Mouse (Mus musculus): ENCODE measurements at regions not wholly inside any gene's neighbourhood (a gene's known extent, or its start where the extent isn't known, plus 50 kb on each side); places are given as distances from the start of the nearest gene placed in this dataset.
A peak's percentile ranks its signal among the peaks of the same experiment; 100 is the strongest.

DNA sequence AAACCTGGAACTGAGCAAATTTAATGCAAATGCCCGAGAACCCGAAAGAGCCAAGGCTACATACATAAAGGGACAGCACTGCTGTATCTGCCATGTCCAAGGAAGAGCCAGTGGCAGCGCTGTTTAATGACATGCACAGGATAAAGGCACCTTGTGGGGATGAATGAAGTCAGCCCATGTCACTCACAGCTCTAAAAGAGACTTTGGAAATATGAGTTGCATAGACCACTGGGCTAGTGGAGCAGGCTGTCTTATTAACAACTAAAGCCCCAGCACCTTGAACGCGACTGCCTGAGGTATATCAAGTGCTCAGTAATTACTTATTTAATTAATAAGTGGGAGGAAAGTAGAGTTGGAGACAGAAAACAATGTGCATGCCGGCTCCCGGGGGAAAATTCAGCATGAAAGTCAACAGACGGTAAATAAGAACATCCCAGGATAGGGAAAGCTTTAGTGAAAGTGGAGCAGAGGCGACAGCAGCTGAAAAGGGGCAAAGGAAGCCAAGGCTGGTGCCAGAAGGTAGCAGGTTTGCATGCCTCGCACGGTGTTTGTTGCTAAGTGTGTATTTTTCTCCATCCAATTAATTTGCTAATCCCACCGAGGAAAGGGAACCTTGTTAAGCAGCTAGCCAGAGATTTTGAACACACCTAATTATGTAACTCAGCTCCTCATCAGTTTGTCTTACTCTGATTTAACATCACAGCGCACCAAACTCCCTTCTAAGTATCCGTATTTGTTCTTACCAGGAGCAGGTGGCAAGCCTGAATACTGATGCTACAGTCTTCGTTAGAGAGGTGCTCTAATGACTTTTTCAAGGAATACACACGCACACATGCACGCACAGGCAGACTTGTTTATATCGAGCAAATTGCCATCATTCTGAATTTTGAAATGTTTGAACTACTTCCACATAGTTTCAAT lies 167.4 kb downstream of the Triml1 start:
- TF ChIP-seq POLR2A (IDR thresholded peaks at IDR 0.05; ENCODE audit: borderline replicate concordance, extremely low read depth, insufficient read depth, insufficient read length, poor library complexity, severe bottlenecking) (no peak), CTCF (IDR thresholded peaks at IDR 0.05; ENCODE audit: borderline replicate concordance, extremely low read depth, insufficient read depth, insufficient read length) (no peak)

DNA sequence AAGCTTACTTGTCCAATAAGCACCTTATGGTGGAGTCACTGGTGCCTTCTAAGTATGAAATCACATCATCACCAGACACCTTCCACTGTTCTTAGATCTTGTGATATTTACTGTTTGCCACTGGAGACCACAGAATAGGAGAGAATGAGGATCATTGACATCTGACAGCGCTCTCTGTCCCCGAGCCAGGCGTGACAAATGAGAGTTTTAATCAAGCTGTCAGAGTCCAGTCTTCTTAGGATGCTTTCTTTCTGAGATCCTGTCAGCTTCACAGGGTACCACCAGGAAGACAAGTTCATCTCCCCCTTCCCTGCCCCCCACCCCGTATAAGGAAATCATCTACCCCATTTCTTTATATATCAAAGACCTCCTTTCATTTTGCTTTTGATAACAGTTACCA lies 168.7 kb downstream of the Triml1 start:
- DNase-seq (ENCODE audit: low read depth) = no peak

More for the DNA sequence above, 167.4 kb downstream of the Triml1 start:
- DNase-seq (ENCODE audit: low read depth) = peak; percentile 84

DNA sequence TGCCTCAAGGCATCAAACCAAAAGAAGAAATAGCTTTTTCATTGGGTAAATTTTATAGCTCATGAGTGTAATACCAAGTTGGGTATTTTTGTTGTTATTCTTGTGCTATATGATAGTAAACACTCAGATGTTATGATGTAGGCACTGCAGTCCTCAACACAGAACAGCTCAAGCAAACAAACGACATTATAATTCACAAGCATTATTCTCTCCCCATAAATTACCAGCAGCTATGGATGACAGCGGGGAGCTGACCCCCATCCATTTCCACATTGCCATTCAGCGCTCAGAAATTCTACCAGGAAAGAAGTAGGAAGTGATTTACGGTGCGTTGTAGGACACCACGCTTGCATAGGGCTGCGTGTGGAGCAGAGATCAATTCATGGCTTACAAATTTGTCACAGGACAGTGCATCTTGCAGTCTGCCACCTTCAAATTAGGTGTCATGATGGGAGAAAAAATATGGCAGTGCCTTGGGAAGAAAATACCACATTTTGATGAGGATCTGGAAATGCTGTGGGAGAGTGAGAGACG lies 173.4 kb downstream of the Triml1 start:
- TF ChIP-seq CTCF (IDR thresholded peaks at IDR 0.05; ENCODE audit: borderline replicate concordance, extremely low read depth, insufficient read depth, insufficient read length) = no peak
- TF ChIP-seq POLR2A (IDR thresholded peaks at IDR 0.05; ENCODE audit: borderline replicate concordance, extremely low read depth, insufficient read depth, insufficient read length, poor library complexity, severe bottlenecking) = no peak
- peak; percentile 44 for DNase-seq (ENCODE audit: low read depth)

More for the DNA sequence above, 168.7 kb downstream of the Triml1 start:
- TF ChIP-seq CTCF (IDR thresholded peaks at IDR 0.05; ENCODE audit: borderline replicate concordance, extremely low read depth, insufficient read depth, insufficient read length) (no peak), POLR2A (IDR thresholded peaks at IDR 0.05; ENCODE audit: borderline replicate concordance, extremely low read depth, insufficient read depth, insufficient read length, poor library complexity, severe bottlenecking) (no peak)

DNA sequence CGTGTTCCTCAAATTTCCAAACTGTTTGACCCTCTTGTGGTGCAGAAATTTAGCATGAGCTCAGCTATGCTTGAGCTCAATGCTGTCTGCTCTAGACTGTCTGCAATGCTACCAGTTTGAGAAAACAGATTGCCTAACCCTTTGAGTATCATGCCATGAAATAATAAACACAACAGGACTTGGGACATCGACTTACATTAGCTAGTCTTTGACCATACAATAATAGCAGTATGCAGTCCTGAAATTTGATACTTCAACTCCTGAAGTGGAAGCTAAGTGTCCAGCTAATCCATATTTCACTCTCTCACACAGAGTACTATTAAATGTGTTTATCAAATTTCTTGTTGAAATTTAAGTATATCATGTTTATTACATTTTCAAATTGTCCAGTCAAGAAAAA lies 176.8 kb downstream of the Triml1 start:
- DNase-seq (ENCODE audit: low read depth) = no peak
- TF ChIP-seq POLR2A (IDR thresholded peaks at IDR 0.05; ENCODE audit: borderline replicate concordance, extremely low read depth, insufficient read depth, insufficient read length, poor library complexity, severe bottlenecking) (no peak), CTCF (IDR thresholded peaks at IDR 0.05; ENCODE audit: borderline replicate concordance, extremely low read depth, insufficient read depth, insufficient read length) (no peak)

DNA sequence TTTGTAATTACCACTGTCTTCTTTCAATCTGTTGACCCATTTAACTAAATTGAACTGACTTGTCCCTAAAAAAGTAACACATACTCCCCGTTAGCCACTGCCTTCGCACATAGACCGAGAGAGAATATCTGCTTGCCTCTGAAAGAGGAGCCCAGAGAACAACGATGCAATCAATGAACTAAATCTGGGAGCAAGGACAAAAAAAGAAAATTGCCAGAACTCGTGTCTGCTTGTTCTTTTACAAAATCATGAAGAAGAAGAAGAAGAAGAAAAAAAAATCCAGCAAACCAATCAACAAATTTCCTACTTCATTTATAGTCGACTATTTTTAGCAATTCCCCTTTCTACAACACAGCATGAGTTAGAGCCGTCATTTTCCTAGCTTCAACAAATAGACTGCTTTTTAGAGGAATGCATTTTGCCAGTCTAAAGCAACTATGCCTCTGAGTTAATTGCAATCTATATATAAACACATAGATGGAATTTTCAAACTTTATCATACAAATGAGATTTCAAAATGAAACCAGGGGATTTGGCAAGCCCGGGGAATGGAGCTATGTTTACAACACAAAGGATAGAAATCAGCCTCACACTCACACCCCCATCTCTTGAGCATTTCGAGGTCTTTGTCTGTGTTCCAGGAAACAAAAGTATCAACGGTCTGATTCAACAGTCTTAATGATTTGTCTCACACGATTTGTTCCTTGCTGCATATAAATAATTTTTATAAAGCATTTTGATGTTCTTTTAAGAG lies 183.1 kb downstream of the Triml1 start:
- TF ChIP-seq CTCF (IDR thresholded peaks at IDR 0.05; ENCODE audit: borderline replicate concordance, extremely low read depth, insufficient read depth, insufficient read length) (no peak), POLR2A (IDR thresholded peaks at IDR 0.05; ENCODE audit: borderline replicate concordance, extremely low read depth, insufficient read depth, insufficient read length, poor library complexity, severe bottlenecking) (no peak)
- peak; percentile 11 for DNase-seq (ENCODE audit: low read depth)

DNA sequence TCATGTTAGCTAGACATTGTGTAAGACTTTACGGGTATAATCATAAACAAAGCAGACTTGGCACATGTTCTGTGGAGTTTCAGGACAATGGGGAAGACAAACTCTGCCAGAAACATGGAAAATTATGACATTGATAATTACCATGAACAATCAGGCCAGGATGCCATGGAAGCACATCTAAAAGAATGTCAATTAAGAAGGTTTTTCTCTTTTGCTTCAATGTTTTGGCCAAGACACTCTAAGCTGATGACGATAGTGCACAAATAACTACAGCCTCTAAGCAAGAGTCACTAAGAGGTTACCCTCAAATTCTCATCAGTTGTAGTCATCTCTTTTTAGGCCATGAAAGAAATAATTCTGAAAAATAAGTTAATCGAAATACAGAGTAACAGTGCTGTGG lies 208.7 kb downstream of the Triml1 start:
- TF ChIP-seq POLR2A (IDR thresholded peaks at IDR 0.05; ENCODE audit: borderline replicate concordance, extremely low read depth, insufficient read depth, insufficient read length, poor library complexity, severe bottlenecking) (no peak), CTCF (IDR thresholded peaks at IDR 0.05; ENCODE audit: borderline replicate concordance, extremely low read depth, insufficient read depth, insufficient read length) (no peak)
- DNase-seq (ENCODE audit: low read depth) = peak; percentile 36

DNA sequence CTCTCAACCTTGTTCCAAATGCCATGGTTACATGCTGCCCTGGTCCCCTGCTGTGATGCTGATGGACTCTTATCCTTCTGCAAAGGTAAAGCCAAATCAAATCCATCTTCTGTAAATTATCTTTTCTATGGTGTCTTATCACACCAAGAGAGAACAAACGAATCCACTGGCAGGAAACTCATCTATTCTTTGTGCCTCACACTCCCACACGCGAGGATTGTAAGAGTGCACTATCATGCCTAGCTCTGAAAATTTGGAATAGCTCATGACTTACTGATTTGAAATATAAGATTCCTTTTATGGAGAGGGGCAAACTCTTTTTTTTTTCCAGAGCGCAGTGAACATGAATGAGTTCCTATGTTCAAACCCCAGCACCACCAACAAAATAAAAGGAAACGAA lies 249.6 kb downstream of the Triml1 start:
- DNase-seq (ENCODE audit: low read depth) = no peak
- no peak for TF ChIP-seq POLR2A (IDR thresholded peaks at IDR 0.05; ENCODE audit: borderline replicate concordance, extremely low read depth, insufficient read depth, insufficient read length, poor library complexity, severe bottlenecking)
- TF ChIP-seq CTCF (IDR thresholded peaks at IDR 0.05; ENCODE audit: borderline replicate concordance, extremely low read depth, insufficient read depth, insufficient read length) = no peak

DNA sequence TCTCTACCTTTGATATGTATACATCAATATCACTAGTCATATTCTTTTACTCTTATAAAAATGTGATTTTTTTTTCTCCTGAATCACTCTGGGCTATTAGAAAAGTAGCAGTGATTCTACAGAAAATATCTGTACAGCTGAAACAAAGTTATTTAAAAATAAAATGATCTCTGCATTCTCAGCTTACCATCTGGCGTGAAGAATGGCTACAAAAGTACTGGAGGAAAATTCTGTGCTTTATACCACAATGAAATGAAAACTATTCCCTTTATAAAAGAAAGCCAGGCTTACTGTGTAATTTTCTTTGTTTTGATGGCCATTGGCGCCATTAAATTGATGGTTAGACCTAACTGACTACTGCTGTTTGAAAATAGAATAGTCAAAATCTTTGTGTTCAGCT lies 254.8 kb downstream of the Triml1 start:
- DNase-seq (ENCODE audit: low read depth) = no peak
- no peak for TF ChIP-seq CTCF (IDR thresholded peaks at IDR 0.05; ENCODE audit: borderline replicate concordance, extremely low read depth, insufficient read depth, insufficient read length)
- no peak for TF ChIP-seq POLR2A (IDR thresholded peaks at IDR 0.05; ENCODE audit: borderline replicate concordance, extremely low read depth, insufficient read depth, insufficient read length, poor library complexity, severe bottlenecking)

DNA sequence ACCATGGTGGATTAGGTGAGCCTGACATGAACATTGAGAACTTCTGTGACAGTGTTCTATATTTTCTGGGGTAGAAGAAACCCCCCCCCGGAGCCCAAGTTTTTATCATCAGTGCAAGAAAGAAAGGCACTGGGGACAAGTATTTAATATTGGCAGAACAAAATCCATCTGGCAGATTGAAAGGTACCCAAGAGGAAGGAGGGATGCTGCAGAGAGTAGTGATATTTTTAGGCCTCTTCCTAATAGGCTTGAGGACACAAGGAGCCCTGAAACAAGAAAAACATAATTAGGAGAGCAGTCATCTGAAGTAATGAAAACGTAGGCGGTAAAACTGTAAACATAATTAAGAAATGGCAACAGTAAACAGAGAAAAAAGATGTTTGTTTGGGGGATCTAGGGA lies 271.0 kb downstream of the Triml1 start:
- TF ChIP-seq CTCF (IDR thresholded peaks at IDR 0.05; ENCODE audit: borderline replicate concordance, extremely low read depth, insufficient read depth, insufficient read length) (no peak), POLR2A (IDR thresholded peaks at IDR 0.05; ENCODE audit: borderline replicate concordance, extremely low read depth, insufficient read depth, insufficient read length, poor library complexity, severe bottlenecking) (no peak)

More for the DNA sequence above, 271.0 kb downstream of the Triml1 start:
- DNase-seq (ENCODE audit: low read depth) = no peak
